Mouse (Mus musculus) testis, postnatal 14 days (tissue): ENCODE data around the gene Zbtb8a.
"Not testable (repeated sequence)": the region's sequence is repeated elsewhere in the genome, so short reads cannot be mapped to it uniquely, and the experiment has no call there.

Source experiments
- DNase-seq: peaks from one replicate; pipeline ENCODE4 v3.0.0; 2021; ENCODE audit warnings: low spot score

The Zbtb8a gene

DNA sequence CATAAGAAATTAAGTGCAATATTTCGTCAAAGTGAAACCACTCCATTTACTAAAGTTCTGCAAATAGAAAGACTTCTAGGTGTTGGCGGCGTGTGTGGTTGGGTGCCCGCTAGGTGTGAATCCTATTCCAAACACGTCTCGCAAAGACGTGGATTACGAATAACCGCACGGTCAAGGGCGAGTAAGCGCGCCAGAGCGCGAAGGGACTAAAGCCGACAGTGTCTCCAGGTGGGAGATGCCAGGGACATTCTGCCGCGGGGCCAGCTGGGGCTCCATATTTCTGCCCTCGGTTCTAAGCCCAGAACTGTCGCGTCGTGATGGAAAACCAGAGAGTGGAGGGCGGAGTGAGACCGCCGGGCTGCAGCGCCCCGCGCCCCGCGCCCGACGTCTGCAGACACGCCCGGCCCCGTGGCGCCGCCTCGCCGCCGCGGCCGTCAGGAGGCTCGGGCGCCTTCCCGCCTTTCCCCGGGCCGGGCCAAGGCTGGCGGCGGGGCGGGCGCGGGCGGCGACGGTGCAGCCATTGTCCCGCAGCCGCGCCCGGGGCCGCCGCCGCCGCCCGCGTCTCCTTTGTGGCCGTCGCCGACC, 863 bp downstream of the Zbtb8a start:
- DNase-seq = peak; percentile 57

DNA sequence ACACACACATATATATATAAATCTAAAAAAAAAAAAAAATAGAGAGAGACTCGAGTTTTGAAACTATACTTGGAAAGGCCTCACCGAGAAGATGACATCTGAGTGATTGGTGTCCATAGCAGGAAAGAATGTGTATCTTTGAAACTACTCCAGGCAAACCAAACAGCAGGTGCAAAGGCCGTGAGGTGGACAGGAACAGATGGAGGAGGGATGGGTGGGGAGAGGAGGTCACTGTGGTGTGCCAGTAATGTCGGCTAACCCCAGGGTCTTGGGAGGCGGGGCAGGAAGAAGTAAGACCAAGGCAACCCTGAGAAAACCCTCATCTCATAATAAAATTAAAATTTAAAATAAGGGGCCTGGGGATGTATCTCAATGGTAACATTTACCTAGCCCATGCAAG, 2.1 kb downstream of the Zbtb8a start:
- DNase-seq = no peak

DNA sequence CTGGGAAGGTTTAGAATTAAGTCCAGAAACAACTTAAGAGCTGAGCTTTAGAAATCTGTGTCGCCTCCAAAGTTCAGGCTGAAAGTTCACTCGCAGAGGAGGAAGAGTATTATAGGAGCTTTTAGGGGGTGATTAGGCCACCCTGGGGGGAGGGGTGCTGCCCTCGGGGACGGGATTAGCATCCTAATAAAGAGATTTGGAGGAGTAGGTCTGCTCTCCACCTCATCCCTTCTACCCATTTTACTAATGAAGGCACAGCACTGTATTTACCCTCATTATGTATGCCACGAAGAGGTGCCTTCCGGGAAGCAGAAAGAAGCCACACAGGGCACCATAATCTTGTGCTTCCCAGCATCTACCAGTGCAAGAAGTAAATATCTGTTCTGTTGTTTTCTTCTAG, 2.9 kb downstream of the Zbtb8a start:
- DNase-seq = no peak

GRCm38 (mm10) chr4:129374219-129374755, 3.6 kb downstream of the Zbtb8a start:
- no peak for DNase-seq

- DNase-seq = no peak
Observed at GRCm38 (mm10) chr4:129373202-129373976, 4.5 kb downstream of the Zbtb8a start.

DNA sequence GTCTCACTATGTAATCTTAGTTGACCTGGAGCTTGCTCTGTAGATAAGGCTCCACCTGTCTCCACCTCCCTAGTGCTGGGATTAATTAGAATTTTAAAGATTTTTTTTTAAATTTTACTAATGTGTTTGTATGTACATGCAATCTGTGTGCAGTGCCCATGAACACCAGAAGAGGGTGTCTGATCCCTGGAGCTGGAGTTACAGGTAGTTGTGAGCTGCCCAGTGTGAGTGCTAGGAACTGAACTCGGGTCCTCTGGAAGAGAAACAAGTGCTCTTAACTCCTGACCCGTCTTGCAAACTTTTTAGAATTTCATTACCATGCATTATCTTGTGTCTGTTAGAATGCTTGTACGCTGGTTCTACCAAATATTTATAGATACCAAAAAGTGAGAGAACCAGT, 6.5 kb downstream of the Zbtb8a start:
- DNase-seq = no peak

DNA sequence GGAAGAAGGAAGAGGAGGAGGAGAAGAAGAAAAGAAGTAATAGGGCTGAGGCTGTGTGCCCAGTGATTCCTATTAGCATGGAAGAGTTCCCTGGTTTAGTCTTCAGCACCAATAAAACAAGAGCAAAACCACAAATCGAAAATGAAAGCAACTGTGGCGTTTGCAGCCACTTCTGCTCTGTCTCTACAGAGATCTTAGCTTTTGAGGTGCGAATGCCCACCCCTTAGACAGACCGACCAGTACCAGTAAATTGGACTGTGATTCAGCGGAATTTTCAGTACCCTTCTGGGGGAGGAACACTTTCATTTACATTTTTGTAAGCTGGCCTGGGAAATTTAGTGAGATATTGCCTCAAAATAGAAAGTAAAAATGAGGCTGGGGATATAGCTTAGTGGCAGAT, 12.7 kb downstream of the Zbtb8a start:
- no peak for DNase-seq

DNA sequence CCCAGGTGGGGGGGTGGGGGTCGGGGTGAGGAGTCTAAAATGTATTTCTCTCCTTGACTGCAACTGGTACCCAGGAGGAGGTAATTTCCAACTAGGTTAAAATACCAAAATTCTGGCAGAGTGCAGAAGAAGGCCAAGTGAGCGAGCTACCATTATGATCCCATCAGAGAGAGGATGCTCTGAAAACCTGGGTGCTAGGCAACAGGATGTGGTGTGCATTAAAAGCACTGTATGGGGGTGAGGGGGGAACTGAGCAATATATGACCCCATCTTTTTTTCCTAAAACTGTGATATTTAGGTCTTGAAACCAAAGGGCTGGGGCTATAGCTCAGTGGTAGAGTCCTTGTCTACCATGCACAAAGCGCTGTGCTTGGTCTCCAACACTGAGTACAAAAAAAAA, 13.5 kb downstream of the Zbtb8a start:
- no peak for DNase-seq

DNA sequence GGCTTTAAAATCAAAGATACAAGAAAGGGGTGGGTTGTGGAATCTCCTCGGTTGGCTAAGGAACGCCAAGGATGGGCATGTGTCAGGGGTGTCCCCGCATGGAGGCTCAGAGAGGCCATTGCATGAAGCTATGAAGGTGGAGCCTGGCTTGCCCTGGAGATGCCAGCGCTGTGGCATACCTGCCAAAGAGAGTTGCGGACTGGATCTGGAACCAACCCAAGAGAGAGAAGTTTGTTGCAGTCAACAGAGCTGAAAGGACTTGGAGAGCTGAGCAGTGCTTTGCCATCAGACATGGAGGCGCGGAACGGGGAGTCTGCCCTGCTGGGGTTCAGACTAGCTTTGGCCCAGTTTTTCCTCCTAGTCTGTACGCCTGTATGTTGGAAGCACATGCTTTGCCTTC, 14.5 kb downstream of the Zbtb8a start:
- DNase-seq = no peak

GRCm38 (mm10) chr4:129362771-129363170, 15.1 kb downstream of the Zbtb8a start:
- DNase-seq = no peak

GRCm38 (mm10) chr4:129362238-129362637, 15.7 kb downstream of the Zbtb8a start:
- not testable (repeated sequence) for DNase-seq

- no peak for DNase-seq
Observed at GRCm38 (mm10) chr4:129357613-129358163, 20.2 kb downstream of the Zbtb8a start.

DNA sequence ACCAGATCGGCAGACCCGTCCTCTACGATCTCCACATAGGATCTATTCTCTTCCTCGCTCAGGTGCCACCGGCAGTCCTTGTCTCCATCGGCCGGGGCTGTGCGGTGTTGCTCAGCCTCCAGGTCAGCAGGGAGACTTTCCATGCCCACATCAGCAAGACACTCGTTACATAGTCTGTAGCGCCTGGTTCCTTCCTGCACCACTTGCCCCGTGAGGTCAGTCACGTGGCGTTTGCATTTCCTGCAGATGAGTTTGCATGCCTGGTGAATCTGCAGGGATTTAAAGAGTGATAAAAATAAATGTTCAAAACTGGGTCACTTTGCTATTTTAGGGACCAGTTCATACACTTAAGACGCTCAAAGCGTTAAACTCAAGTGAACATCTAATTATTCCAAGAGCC, 23.7 kb downstream of the Zbtb8a start:
- DNase-seq = no peak

- DNase-seq = no peak
Observed at GRCm38 (mm10) chr4:129353176-129353575, 24.7 kb downstream of the Zbtb8a start.

- no peak for DNase-seq
Observed at GRCm38 (mm10) chr4:129351111-129351510, 26.8 kb downstream of the Zbtb8a start.

- peak; percentile 59 for DNase-seq
Observed at GRCm38 (mm10) chr4:129350644-129351043, 27.3 kb downstream of the Zbtb8a start.

- DNase-seq = no peak
Observed at GRCm38 (mm10) chr4:129346481-129347154, 31.3 kb downstream of the Zbtb8a start.

DNA sequence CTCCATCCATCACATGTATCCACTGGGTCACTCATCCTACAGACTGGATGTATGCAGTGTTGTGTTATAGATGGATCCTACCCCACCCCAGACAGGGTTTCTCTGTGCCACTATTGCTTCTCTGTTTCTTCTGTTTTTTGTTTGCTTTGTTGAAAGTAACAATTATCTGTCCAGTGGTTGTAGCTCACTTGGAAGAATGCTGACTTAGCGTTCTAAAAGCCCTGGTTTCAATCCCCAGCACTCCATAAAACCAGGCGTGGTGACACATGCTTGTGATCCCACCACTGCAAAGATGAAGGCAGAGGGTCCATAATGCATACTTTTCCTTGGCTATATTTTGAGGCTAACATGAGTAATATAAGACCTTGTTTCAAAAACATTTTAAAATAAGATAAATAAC, 35.2 kb downstream of the Zbtb8a start:
- DNase-seq = no peak

DNA sequence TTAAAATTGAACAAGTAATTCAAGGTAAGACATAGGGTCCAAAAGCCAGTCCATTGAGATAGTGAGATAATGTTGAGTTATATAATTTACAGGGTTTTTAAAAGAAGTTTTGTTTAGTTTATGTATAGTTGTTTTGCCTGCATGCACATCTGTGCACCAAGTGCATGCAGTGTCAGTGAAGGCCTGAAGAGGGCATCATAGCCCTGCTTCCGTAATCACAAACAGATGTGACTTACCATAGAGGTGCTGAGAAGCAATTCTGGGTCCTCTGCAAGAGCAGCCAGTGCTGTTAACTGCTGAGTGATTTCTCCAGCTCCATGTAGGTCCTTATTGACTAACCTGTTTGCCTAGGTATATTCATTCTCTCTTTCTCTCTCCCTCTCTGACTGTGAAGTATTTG, 36.0 kb downstream of the Zbtb8a start:
- no peak for DNase-seq

DNA sequence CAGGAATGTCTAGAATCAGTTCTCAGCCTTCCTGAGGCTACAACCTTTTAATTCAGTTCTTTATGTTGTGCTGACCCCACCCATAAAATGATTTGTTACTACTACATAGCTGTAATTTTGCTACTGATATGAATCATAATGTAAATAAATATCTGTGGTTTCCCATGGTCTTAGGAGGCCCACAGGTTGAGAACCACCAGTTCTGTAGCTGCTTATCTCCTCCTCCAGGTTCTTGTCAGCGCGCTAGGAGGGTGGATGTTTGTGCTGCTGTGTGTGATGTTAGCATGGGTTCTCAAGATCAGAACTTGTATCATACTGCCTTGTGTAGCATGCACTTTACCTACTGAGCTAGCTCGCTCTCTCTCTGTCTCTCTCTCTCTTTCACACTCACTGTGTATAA, 38.2 kb downstream of the Zbtb8a start:
- DNase-seq = no peak

GRCm38 (mm10) chr4:129336291-129336690, 41.6 kb downstream of the Zbtb8a start:
- DNase-seq = no peak

DNA sequence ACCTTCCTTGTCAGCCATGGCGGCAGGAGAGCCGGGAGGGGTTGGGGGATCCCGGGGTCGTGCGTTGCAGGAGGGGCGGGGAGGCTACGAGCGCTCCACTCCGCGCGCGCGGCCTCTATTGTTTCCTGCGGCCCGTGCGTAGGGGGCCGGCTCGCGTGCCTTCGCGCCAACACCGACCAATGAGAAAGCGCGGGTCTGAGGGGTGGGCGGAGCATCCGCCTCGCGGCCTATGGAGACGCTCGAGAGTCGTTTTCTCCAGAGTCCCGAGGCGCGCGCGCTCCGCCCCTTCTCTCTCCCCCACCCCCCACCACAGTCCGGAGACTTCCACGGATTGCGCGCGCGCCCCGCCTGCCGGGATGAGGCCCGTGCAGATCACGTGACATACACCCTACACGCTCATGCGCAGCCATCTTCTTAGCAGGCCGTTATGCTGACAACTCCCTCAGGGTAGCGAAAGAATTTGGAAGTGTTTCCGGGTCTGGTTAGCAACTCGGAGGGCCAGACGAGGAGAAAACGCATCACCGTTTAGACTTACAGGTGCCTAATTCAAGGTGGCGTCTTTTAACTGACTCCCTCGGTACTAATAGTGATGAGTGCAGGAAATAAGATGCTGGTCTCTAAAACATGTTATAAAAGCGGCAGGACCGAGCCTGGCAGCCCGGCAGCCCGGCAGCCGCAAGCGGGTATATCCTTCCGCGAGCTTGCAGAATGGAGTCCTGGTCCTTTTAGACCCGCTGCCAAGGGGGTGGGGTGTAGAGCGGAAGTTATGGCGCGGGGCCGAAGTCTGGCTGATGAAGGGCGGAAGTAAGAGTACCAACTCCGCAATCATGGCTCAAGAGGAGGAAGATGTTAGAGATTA, 42.5 kb downstream of the Zbtb8a start, which contains the start of the genes Rbbp4 and Zbtb8os:
TSS of gene Rbbp4 (minus strand) at position 155 of the 859 bp plus-strand sequence.
TSS of gene Zbtb8os (plus strand) at position 480 of the 859 bp plus-strand sequence.
- peak; percentile 99 for DNase-seq
